Mouse (Mus musculus) gastrocnemius, postnatal 14 days (tissue): ENCODE results near the gene Smarcb1. TPM values are rescaled to one million over a fixed set of nuclear protein-coding genes. Genes with fewer than 3 reads are reported as not detected.
A peak's percentile ranks its signal among the peaks of the same experiment; 100 is the strongest.
"Not testable (repeated sequence)": the region's sequence is repeated elsewhere in the genome, so short reads cannot be mapped to it uniquely, and the experiment has no call there.

Experiments
- DNase-seq: peaks from one replicate; pipeline ENCODE4 v3.0.0; 2021; ENCODE audit warnings: mixed read lengths
- intact Hi-C: fragments of 180-260 bp; cut with DNase I; formaldehyde crosslinking; loops from one replicate; pipeline ENCODE4 v1.15.1; 2025; ENCODE audit warnings: low total_unique reads
- total RNA-seq, 2 experiments: library from RNA; stranded (reverse); gene quantifications; 2 replicates each; pipeline ENCODE4 v1.2.3; 2021

Gene Smarcb1
- total RNA-seq, 2 experiments from 2014 or later, result 17.7 to 28.0 TPM

DNA sequence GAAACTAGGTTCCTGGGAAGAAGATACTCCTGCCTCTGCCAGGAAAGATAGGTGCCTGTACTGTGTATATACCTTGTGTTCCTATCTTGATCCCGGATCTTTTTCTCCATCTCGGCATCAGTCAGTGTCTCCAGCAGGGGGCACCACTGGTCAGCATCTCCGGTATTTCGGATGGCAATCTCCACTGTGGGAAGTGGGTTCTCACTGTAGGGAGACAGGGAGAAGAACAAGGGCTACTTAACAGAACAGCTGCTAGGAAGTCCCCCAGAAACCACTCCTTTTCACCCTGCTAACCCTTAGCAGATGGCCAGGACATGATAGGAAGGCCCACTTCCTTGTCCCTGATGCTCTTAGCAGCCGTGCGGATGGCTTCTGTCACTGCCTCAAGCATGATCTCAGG, 24.0 kb downstream of the Smarcb1 start:
- intact Hi-C loops, result loop anchor here (5.0 kb wide), 1 partner anchor 50 kb away; no protein-coding TSS in a partner anchor
- DNase-seq, result peak; percentile 80

DNA sequence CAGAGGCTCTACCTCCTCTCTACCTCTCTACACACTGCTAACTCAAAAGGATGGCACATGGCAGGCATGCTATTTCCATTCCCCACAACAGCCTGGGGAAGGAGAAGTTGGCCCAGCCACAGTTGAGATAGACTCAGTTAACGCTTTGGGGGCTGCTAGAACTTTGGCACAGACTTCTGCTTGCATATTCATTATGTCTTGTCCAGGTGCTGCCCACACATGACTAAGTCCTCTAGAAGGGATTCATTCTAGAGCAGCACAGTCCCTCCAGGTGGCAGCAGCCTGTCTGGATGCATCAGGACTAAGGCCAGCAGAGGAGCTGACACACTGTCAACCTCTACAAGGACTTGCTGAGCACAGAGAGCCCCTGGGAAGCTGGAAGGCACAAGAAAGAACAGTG, 25.2 kb downstream of the Smarcb1 start:
- intact Hi-C loops, result loop anchor here (5.0 kb wide), 1 partner anchor 51 kb away; no protein-coding TSS in a partner anchor
- no peak for DNase-seq

DNA sequence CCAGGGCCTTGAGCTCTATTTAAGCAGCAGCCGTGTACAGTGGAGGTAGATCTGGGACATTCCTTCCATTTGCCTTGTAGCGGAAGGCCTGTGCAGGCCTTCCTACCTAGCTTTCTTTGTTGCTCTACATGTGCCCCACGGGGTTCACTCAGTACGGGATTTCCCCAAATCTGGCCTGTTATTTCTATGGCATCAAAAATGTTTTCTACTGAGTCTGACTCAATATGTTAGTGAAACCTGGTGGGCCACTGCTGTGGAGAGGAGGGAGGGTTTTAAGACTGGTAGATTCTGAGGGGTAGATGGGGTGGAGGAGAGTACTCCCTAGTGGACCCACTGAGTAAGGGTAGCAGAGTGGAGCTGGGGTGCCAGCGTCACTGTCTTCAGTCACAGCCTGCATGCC, 25.7 kb downstream of the Smarcb1 start:
- DNase-seq, result no peak
- intact Hi-C loops, result loop anchor here (5.0 kb wide), 1 partner anchor 52 kb away; no protein-coding TSS in a partner anchor

DNA sequence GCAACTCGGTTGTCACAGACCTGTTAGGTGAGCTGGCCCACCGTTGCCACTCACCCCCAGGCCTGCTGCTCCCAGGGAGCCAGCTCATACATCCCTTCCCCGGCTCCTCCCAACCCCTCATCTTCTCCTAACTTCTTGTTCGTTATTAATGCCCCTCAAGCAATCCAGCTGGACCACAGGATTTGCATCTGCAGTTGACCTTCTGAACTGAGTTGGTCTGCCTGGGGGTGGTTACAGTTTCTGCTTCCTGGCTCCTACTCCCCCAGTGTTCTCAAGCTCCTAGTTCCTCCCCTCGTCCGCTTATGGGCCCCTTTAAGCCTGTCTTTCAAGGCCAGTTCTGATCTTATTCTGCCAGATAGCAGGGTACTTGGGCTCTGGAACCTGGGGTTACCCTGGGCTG, 26.8 kb downstream of the Smarcb1 start:
- intact Hi-C loops, result no loop called here

DNA sequence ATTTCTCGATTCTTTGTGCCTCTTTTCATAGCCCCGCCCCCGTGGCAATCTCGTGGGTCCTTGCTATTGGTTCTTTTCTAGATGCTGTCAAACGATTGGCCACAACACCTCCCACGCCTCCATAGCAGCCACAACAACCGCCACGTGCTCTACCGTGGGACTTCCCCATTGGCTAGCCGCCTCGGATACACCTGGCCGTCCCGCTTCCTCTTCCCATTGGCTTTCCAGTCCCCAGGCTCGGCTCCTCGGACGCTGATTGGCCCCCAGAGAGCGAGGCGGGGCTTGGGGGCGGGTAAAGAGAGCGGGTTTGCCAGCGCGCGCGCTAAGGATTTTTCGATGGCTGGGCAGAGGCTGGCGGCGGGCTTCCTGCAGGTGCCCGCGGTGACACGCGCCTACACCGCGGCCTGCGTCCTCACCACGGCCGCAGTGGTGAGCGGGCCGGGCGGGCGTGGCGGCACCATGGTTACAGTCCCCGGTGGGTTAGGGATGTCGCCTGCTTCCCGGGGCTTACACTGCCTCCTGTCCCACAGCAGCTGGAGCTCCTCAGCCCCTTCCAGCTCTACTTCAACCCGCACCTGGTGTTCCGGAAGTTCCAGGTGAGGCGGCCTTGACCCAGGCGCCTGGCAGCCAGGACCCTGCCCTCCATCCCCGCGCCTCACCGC, 28.2 kb downstream of the Smarcb1 start, which contains the start of gene Derl3:
TSS of gene Derl3 (plus strand) at position 325 of the 662 bp plus-strand sequence.
- intact Hi-C loops, result no loop called here
- peak; percentile 86 for DNase-seq

More for the DNA sequence above, 26.8 kb downstream of the Smarcb1 start:
- no peak for DNase-seq

DNA sequence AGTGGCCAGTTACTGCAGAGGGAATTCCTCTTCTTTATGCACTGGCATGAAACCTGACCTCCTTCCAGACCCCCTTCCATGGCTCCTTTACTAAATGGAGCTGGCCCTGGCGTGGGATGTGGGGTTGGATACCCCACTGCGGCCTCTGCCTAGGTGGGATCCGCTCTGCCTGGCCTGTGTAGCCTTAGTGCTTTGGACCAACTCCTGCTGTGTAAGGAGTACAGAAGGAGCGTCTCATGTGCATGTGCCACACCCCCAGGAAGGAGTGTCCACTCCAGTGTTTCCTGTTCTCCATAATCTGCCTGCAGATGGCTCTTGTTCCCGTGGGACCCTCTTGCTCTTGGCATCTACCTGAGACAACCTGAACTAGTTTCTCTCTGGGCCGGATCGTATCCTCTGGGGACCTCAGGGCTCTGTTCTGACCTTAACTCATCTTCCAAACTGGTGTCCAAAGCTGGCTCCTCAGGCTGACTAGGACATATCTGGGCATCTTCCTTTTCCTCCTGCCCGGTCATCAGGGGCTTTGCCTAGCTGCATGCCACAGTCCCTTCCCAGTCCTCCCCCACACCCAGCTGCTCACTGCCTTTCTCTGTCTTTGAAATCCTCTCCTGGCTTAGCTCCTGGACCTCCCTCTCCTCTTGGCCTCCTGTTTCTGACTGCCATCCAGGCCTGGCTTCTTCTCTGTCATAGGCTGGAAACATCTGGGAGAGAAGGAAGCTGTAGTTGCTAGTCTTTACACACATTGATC, 31.8 kb downstream of the Smarcb1 start:
- no peak for DNase-seq
- intact Hi-C loops, result no loop called here

DNA sequence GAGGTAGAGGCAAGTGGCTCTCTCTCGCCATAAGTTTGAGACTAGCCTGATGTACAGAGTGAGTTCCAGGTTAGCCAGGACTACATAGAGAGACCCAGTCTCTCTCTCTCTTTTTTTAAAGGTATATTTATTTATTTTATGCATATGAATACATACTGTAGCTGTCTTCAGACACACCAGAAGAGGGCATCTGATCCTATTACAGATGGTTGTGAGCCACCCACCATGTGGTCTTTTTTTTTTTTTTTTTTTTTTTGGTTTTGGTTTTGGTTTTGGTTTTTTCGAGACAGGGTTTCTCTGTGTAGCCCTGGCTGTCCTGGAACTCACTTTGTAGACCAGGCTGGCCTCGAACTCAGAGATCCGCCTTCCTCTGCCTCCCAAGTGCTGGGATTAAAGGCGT, 33.9 kb downstream of the Smarcb1 start:
- intact Hi-C loops, result not testable (repeated sequence)

DNA sequence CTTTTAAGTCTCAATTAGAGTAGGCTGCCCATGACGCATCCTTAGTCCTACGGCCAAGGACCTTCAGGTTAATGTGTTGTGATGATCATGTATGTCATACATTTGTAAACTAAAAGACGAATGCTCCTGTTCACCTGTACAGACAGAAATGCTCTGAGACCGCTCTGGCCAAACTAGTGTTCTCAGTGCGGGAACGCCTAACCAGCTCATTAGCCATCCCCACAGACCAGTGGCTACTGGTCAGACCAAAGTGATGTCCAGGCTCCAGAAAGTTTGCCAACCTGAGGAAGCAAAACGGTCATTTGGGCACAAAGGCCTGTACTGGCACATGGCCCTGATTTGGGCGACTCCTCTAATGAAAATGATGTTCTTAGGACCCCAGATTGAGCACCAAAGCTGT, 36.7 kb downstream of the Smarcb1 start:
- intact Hi-C loops, result no loop called here
- DNase-seq, result no peak

More for the DNA sequence above, 33.9 kb downstream of the Smarcb1 start:
- not testable (repeated sequence) for DNase-seq

DNA sequence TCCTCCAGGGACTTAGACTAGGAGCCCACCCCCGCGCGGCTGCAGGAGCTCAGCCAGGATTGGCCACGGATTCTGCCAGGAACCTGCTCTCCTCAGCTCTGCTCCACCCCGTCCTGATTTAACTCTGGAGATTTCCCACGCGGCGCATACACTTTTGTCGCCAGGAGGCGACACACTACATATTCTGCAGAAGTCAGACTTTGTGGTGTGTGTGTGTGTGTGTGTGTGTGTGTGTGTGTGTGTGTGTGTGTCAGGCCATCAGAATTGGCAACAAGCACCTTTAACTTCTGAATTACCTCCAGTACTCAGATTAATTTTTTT, 38.2 kb downstream of the Smarcb1 start:
- intact Hi-C loops, result no loop called here

DNA sequence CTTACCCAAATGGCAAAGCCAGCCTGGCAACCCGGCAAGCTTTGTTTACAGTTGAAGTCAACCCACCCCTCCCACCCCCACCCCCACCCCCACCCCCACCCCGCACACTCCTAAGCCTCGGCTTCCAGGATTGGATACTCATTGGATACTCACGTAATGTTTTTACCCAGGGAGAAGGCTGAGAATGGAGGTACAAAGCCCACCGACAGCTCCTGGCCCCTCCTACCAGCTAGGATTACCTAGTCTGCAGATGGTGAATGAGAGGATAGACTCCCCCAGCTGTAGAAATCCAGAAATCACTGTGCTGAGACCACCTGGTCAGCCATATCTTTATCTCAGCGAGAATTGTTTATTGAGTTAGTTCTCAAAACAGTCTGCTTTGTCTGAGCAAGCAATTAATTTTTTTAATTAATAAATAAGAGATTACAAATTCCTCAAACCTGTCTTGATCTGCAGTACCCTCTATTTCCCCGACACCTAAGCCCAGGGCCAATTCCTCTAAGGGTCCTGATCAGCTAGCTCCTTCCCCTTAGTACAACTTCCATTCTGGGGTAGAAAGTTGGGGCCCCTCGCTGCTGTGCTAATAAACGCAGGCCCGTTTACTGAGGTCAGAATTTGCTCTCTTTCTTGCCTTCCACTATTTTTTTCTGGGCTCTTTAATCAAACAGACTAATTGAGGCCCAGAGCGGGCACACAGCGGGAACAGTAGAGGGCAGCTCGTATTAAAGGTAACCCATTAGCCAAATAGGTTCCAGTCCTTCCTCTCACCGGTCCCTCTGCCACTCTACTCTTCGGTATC, 38.8 kb downstream of the Smarcb1 start:
- no peak for DNase-seq
- intact Hi-C loops, result no loop called here

More for the DNA sequence above, 38.2 kb downstream of the Smarcb1 start:
- DNase-seq, result peak; percentile 80

DNA sequence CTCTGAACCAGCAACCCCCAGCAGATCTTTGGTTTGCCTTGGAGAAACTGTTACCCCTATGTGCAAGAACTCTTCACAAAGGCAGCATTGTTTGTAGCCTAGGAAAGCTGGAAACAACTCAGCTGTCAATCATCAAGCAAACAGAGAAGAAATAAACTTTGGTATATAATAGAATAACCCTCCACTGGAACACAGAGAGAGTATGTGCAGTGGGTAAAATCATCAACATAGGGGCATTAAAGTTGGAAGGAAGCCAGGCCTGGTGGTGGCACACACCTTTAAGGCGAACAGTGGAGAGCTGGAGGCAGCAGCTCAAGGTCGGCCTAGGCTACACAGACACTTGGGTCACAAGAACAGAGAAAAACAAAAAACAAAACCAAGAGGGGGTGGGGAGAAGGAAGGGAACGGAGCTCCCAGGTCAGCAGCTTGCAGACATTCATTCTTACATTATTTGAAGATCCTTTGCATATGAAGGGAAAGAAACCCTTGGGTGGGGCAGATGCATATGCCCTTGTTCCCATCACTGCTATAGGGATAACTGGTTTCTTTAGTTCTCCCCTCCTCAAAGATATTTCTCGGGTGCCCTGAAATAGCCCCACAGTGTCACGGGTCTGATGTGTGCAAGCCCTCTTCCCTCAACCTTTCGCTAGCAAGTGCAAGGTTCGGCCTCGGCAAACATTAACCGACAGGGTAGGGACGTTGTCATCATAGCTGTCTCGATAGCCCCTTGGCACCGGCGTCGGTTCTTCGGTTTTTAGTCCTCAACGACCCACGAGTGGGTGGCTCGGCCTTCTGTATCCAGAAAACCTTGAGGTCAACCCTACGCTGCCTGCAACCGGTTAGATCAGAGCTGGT, 39.6 kb downstream of the Smarcb1 start:
- intact Hi-C loops, result no loop called here
- no peak for DNase-seq

DNA sequence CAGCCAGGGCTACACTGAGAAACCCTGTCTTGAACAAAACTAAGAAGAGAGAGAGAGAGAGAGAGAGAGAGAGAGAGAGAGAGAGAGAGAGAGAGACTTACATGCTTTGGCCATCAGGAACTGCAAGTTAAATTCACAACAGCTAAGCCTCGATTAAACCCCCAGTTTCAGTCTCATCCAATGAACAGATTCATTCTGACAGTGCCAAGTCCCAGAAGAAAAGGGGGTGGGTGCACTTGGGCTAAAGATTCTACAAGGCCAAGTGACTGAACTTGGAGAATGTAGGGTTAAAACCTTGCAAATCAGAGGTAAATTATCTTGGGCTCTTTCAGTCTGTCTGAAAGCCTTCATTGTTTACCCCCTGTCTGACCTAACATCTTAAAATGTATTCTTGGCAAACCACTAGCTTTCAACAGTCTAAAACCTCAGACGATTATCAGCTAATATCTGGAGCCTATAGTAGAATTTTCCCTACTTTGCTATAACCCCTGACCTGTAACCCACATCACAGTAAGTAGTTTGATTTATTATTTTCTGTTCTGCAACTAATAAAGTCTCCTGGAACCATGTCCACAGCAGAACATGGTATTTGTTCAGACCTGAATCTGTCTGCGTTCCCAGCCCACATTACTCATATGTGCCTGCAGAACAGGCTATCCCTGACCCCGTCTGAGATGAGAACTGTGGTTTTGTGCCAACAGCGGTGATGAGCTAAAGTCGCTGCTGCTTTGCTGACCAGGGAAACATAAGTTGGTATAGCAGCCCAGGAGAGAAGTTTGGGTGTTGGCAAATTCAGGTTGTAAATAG, 40.4 kb downstream of the Smarcb1 start:
- intact Hi-C loops, result no loop called here
- DNase-seq, result no peak

DNA sequence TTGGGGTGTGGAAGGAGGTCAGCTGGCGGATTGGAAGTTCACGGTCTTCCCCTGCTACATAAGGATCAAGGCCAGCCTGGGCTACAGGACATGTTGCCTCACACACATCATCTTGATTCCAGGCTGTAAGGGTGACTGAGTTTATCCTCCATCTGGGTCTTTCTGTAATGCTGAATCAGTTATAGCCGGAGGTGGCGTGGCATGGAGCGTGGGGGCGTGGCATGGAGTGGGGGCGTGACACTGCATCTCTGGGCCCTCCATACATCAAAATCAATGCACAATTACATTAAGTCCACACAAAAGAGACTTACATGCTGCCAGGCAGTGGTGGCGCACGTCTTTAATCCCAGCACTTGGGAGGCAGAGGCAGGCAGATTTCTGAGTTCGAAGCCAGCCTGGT, 41.1 kb downstream of the Smarcb1 start:
- intact Hi-C loops, result no loop called here

DNA sequence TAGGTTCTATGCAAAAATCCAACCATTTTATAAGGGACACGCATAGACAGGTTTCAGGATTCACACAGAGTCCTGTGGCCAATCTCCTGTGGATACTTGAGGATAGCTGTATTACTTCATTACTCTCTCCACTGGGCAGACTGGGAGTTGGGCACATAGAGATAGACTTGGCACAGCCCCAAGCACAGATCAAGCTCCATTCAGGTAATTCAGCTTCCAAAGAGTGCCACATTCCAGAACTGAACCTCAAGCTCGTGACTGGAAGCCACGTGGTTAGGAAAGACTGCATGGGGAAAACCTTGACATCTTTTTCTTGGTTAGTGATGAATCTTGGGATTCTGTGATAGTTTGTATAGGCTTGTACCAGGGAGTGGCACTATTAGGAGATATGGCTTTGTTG, 42.6 kb downstream of the Smarcb1 start:
- intact Hi-C loops, result no loop called here
- DNase-seq, result no peak

More for the DNA sequence above, 41.1 kb downstream of the Smarcb1 start:
- DNase-seq, result no peak

DNA sequence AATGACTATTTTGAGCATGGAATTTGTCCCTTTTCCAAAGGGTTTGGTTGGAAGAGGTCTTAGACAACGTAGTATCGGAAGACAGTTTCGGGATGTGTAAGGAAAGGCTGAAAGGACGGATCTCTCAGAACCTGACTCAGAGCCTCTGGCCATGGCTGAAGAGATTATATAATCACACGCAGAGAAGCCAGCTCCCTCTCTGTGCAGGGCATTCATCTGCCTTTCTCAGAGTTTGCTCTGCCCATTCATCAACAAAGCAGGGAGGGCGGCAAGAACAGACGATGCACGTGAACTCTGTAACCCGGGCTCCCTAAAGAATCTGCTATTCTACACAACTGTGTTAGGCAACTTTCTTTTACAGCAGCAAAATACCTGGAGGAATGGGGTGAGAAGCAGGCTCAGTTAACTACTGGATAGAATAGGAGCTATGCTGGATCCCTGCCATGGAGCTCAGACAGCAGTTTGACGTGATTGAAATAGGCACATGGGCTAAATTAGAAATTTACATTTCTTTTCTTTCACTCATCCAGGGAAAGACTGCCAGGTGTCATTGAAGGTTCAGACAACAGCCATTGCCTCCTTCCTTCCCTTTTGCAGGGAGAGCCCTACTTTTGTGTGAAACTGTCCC, 47.8 kb downstream of the Smarcb1 start:
- intact Hi-C loops, result no loop called here

DNA sequence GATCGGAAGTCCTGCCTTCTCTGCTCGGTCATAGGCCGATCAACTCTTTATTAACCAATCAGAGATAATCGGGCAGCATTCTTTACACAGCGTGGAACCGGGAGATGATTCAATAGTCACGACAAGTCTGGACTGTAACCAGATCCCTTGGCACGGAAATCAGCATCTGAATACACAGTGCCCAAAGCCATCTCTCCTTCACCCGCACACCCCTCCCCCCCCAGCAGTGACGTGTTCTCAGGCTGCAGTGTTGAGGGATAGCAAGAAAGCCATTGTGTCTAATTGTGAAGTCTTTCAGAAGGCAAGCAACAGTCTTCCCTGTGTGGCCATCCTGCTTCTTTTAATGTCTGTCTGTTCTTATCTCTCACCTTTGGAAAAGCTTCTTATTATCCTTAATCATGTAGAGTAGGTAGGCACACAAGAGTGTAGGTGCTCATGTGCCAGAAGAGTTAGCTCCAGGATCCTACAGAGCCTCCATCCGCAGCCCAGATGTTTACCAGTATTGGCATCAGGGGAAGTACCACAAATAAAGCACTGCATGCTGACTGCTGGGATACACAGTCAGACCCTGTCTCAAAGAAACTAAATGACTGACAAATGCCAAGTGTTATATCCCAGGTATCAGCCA, 48.4 kb downstream of the Smarcb1 start:
- DNase-seq, result peak; percentile 71
- intact Hi-C loops, result no loop called here

More for the DNA sequence above, 47.8 kb downstream of the Smarcb1 start:
- no peak for DNase-seq

DNA sequence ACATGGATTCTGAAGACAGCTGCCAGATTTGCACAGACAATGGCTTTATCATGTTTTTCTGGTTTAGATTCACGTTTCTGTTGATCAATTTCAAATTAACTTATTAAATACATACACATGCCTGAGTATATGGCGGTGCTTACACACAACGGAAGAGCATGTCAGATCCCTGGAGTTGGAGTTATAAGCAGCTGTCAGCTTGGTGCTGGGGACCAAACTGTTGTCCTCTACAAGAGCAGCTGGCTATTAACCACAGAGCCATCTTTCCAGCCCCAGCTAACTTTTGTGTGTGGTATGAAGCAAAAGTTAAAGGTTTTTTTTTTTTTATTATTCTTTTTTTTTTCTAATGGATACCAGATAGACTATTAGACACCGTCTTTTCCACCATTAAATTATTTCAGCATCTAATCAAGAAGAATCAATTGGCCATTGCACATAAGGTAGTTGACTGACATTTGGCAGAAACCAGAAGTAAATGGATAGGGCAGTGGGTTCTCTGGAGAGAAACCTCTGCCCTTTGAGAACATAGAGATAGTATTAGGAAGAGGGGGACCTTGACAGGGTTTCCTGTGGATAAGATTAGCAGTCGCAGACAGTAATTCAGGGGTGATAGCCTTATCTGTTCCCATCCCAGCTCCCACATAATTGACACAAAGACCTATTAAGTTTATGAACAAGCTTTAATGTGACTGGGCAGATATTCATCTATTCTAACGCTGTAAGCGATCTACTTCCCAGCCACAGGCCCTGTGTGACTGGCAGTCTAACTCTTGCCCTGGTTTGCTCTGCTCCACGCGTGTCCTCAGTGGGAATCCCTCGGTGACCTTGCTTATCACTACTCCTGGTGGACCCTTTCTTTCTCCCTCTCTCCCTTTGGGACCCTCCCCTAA, 49.1 kb downstream of the Smarcb1 start:
- intact Hi-C loops, result no loop called here
- no peak for DNase-seq
